Mouse (Mus musculus): ENCODE measurements at regions not wholly inside any gene's neighbourhood (a gene's known extent, or its start where the extent isn't known, plus 50 kb on each side); places are given as distances from the start of the nearest gene placed in this dataset.
A peak's percentile ranks its signal among the peaks of the same experiment; 100 is the strongest.

DNA sequence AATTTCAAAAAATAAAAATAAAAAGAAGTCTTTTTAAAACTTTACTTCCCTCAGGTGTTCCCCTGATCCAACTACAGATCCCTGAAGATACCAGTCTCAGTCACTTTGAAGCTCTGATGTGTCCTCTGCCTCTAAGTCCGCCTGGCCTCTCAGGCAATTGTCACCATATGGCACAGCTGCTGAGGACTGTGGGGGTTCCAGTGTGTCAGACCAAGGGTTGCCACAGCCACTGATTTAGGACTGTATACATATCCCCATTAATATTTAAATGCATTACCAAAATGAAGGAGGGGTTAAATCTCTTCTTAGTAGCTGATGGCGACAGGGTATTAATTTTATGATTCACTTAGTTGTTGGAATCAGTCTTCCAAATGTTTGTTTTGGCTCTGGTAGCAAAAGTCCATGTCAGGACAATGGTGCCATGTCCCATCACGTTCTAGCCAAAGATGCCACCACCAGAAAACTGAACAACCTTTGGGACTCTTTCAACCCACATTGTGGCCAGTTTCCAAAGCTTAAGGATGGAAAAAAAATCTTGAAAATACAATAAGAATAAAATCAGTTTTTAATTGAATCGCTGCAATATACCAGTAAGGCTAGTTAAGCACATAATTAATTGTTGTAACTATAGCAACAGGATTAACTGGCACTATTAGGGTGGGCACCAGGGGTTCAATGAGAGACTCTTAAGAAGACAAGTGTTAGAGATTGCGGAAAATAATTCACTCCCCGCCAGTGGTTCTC is 62.5 kb downstream of the Arrdc4 start:
- no peak for DNase-seq (ENCODE audit: low read depth)

DNA sequence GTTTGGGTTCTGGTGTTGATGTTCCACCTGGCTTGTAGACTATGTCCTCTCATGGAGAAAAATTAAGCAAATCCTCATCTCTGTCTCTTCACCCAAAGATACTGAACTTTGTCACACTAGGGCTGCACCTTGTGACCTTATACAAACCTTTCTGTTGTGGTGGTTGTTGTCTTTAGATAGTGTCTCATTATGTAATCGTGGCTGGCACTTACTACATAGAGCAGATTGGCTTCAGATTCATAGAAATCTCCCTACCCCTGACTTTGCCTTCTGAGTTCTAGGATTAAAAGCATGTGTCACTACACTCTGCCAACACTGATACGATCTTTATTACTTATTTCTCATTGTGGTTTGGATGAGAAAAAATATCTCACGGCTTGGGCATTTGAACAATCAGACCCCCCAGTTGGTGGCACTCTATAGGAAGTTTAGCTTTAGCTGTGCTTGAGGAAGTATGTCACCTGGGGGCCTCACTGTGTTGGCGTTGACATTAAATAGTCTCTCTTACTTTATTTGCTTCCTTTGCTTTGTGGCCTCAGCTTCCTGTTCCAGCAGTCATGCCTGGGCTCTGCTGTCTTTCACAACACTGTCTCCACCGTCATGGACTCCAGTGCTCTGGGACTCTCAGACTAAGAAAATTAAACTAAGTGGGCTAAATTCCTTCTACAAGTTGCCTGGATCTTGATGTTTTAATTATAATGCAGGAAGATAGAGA is 66.0 kb downstream of the Arrdc4 start:
- peak; percentile 11 for DNase-seq (ENCODE audit: low read depth)

DNA sequence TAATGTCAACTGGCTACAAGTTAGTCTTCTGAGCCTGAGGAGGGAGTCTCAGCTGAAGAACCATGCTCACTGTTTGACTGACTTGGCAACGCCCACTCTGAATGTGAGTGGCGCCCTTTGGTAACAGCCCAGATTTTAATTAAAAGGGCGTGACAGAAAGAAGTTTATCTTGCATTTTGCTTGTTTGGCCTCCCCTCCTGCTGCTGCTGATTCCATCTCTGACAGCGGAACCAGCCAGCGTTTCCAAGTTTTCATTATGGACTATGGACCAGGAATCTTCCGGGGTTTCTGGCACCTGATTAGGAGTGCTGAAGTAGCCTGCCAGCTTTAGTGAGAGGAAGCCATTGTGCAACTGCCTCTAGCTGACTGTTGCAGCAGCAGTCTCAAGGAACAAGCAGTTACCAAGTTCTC is 66.7 kb downstream of the Arrdc4 start:
- peak; percentile 49 for DNase-seq (ENCODE audit: low read depth)

DNA sequence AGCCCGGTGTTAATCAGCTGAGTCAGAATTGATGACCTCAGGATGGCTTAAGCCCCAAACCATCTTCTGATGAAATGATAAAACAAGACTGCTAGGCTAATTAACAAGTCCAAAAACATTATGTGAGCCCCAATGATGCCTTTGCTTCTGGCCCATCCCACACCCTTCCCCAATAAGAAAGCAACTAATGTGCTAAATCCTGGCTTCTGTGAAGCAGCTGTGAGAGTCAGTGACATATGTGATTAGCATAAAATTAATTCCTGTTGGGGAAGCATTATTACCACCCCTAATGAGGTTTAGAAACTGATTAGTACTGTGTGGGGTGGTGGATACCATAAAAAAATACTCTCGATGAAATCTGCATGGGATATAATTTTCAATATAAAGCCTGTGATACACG is 69.3 kb downstream of the Arrdc4 start:
- no peak for DNase-seq (ENCODE audit: low read depth)

DNA sequence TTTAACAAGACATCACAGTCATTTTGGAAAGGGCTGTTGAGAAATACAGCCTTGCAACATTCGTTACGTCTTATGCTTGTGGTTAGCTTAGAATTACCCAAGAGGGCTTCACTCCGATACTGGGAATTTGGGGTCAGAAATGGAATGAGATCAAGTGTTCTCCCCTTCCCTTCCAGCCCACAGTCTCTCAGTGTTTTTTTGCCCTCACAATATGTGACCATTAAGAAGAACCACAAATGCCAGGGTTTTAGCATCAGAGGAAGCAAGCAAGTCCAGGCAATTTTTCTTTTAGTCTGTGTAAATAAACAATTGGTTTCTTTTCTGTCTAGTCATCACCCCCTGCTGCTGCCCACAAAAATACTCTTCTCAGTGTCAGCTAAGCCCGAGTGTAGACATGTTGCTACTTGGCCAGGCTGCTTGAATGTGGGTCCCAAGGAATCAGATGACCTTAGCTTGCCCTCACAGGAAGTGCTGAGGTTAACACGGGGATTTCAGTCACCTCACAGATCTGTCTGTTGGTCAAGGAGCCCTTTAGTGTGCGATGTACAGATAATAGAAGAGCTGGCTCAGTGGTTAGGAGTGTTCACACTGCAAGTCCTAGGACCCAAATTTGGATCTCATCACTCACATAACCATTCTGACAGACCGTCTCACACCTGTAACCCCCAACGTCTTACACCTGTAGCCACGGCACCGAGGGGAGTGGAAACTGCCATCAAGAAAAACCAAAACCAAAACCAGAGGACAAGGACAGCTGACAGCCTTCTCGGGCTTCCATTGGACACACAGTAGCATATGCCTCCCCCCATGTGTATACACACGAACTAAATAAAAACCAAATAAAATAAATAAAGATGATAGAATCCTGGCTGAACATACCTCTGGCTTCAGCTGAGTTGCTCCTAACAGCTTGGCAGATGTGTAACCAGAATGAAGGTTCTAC is 81.0 kb downstream of the Arrdc4 start:
- peak; percentile 86 for DNase-seq (ENCODE audit: low read depth)

DNA sequence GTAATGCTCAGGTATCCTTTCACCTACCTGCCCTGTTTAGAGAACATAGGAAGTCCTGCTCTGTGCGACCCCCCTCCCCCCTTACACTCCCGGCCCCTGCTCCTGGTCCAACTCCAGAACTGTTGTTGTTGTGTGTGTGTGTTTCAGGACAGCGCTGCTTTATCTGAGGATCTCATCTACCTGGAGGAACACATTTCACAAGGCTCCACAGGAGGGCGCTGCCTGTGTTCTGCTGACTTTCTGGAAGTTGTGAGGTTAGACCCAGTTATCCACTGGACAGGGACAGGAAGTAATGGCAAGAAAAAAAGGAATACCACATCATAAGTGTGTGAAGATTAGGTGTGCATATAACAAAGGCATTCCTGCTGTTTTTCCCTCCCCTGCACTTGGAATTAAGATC is 81.8 kb downstream of the Arrdc4 start:
- peak; percentile 13 for DNase-seq (ENCODE audit: low read depth)

DNA sequence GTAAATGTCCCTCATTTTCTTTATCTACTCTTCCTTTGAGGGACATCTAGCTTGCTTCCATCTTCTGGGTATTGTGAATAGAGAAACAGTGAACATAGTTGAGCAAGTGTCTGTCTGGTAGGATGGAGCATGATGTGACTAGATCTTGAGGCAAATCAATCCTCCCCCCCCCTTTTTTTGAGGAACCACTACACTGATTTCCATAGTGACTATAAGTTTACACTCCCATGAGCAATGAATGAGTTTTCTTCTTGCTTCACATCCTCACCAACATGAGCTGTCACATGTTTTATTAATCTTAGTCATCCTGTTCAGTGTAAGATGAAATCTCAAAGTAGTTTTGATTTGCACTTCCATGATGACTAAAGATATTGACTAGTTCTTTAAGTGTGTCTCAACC is 92.7 kb downstream of the Arrdc4 start:
- DNase-seq (ENCODE audit: low read depth) = no peak

DNA sequence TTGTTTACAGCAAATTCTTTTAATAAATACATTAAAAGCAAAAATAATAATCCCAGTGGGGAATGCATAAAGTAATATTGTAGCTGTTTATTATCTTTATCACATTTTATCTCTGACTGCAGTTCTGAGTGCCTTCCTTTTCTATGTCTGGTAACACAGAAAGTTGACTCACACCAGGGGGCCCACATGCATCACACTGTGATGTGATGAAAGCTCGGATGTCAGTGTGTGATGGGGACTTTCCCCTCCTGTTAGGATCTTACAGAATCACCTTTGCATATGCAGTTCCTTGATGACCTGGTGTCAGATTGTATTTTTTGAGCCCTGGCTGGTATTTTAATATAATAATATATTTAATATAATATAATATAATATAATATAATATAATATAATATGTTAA is 95.5 kb downstream of the Arrdc4 start:
- DNase-seq (ENCODE audit: low read depth) = no peak

DNA sequence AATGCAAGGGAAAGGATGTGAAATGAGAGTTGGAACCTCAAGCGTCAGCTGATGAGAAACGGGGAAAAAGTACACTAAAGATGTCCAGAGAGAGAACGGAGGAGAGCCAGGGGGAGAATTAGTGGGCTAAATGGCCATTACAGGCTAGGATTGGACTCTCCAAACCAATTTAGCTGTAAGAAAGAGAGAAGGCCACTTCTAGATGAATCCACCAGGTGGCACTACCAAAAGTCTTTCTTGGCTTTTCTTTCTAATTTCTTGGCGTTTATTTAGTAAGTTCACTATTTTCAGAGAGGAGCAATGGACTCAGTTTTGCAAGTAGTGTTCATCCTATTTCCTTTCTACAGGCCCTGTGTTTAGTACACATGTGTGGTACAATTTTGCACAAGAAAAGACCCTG is 97.6 kb downstream of the Arrdc4 start:
- DNase-seq (ENCODE audit: low read depth) = peak; percentile 56

DNA sequence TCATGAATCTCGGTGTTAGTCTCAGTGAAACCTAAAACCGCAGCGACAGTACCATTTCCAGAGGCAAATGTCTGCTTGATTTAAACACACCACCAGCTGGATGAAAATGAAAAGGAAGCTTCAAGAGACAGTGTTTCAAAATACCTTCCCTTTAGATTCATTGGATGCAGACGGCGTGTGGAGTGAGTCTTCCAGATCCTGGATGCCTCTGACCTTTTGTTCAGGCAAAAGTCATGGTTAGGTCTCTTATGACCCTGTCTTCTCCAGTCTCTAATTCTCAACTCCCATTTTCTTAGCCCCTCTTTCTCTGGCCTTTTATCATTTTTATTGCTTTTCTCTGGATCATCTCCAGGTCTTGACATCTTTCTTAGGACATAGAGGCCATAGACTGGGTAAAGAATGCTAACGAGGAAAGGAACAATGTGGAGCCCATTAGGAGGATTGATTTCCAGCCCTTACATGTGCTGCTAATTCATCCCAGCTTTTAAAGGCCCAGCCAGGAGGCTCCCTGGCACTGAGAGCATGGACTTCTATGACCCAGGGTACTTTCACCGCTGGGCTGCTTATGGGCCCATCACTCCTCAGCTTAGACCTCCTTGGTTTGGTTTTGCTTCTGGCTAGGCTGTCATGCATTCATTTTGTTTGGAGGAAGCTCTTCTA is 111.4 kb downstream of the Arrdc4 start:
- DNase-seq (ENCODE audit: low read depth) = no peak

DNA sequence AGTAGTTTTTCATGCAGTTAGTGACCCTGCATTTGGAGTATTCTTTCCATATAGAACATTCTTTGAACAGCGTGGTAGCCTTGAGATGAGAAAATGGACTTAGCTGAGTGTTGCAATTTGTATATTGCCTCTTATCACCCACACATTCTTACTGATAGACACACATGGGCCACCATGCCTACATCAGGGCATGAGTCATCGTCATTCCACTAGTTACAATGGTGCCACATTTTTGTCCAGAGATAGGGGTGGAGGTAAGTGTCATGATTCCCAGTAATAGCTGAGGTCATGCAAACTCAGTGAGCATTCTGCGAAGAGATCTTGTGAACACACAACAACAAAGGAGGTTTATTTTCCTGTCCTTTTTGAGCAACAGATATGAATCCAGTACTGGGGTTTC is 128.0 kb downstream of the Arrdc4 start:
- DNase-seq (ENCODE audit: low read depth) = no peak

DNA sequence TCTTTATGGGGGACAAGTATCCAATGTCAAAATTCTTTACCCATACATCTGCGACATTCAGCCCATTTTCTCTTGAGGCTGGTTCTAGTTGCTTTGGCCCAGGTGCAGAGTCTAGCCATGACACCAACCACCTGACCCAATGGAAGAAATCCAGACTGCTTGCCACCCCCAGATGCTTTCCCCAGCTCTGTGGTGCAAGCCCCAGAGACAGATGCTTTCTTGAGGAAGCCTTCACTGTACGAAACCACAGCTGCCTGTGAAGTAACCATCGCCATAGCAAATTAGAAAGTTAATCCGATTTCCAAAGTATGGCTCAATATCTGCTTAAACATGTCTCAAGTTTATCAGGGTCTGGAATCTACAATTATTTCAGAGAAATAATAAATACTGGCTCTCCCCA is 138.5 kb downstream of the Arrdc4 start:
- DNase-seq (ENCODE audit: low read depth) = no peak

DNA sequence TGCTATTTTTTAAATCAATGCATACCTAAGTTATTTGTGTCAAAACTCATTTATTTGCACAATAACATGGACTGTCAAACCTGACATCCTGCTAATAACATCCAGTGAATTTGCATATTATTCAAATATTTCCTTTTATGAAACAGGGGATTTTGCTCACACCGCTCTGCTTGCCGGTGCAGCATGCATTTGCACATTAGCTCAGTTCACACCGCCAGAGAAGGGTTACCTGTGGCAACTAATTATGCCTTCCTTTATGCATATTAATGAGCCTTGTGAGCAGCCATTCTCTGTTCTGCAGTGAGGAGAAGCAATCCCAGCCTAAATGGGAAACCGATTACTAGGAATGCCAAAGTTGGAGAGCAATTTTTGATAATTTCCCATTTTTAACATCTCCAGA is 141.9 kb downstream of the Arrdc4 start:
- DNase-seq (ENCODE audit: low read depth) = no peak

DNA sequence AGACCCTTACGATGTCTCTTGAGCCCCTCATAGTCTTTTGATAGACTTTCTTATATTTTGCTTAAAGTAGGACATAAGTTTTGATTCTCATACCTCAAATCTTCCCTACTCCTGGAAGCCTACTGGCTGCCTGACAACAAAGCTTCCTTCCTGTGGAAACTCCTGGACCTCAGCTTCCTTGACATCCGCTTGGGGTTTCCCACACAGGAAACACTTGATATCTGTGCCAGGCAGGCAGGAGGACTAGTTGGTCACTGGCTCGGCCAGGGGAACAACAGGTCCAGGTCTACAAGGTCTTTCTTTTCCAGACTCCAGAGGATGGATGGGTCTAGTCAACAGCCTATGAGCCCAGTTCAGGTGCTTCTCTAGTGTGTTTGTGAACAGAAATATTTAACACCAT is 142.8 kb downstream of the Arrdc4 start:
- DNase-seq (ENCODE audit: low read depth) = no peak

DNA sequence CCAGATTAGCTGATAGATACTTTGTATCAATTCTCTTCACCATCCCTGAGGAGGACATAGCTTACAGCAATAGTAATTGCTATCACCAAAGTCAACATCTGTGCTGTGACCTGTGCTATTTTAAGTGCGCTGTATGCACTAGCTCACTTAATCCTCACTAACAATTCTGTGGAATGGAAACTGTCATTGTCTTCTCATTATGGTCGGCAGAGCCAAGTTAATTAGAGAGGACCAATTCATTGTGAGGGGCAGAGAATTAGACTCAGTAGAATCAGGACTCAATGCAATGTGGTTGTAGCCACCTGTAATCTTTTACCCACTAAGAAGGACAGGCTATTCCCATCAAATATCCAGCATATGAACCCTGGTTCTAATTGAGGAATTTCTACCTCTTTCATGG is 145.3 kb downstream of the Arrdc4 start:
- no peak for DNase-seq (ENCODE audit: low read depth)

DNA sequence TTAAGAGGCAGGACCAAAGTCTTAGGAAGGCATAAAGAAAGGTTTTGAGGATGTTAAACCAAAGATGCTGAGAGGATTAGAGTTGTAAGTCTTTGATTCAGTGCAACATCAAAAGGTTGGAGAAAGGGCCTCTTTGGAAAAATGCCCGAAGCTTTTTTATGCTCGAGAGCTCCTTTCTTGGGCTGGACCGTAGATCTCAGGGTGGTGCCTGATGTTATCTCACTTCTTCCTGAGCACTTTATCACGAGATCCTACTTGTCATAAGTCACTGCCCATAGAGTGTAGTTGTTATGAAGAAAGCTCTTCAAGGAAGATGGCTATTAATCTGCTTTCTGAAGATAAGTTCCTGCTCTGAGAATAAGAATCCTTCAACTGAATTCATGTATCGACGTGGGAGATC is 147.0 kb downstream of the Arrdc4 start:
- DNase-seq (ENCODE audit: low read depth) = no peak

DNA sequence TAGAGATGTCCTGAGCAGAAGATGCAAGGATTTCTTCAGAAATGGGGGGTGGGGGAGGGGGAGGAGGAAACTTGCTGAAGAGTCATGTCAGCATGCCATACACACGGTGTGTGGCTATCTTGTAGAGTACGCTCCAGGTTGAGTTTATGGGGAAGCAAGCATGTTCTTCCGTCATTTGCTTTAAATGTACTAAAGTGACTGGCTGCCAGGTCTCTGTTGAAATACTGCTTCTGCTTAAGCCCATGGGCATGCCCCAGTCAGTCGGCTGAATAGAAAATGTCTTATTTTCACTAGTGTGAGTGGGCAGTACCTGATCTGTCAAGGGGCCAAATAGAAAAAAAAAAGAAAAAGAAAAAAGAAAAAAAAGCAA is 155.0 kb downstream of the Arrdc4 start:
- no peak for DNase-seq (ENCODE audit: low read depth)

DNA sequence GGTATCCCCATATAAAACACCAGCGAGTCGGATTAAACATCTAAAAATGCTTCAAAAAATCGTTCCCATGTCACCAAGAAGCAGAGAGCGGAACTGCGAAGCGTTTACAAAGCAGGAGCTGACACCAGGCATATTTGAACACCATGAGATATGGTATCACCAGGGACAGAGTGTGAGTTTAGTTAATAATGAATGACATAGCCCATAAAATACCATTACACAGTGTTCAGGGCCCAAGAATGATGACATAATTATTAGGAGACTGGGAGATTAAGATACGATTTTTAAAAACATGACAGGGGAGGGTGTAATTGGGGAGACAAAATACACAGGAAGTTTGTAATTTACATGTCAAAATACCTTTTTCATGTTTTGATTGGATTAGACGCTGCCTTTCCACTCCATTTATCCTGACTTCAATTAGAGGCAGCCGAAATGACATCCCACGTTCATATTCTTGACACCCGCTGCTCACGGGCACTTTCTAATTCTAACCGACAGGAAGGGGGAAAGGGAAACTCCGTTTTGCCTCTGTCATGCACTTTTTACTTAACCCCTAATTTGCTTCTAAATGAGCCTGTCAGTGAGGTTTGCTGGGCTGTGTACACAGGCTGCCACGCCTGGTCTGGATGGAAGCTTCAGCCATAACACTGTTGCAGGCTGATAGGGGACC is 155.6 kb downstream of the Arrdc4 start:
- DNase-seq (ENCODE audit: low read depth) = no peak

DNA sequence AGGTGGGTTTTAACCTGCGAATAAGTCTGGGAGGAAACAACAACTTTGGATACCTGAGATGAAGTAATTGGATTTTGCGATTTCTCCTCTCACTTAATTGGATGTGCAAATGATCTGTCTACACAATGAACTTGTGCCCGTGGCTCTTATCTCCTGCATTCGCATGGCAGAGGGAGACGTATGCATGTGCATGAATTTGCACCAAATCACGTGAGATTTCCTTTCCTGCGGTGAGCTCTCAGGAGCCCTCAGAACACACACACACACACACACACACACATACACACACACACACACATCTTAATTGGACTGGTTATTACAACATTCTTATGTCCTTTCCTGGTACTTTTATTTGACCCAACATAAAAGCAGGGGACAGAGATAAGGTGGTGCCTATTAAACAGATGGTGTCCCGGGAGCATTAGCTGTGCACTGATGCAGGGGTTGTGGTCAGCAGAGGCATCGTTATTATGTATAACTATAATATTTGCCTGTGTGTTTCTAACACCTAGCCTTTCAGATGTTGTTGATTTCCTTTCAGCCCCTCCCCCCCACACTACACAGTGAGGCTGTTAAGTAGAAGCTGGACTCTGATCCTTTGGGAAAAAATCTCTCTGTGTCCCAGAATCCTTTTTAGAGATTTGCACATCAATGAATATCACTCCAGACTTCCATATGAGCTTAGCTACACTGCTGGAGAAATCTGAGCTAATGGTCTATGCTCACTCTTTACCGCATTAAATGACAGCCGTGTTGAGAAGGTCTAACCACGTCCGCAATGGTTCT is 166.3 kb downstream of the Arrdc4 start:
- DNase-seq (ENCODE audit: low read depth) = no peak

DNA sequence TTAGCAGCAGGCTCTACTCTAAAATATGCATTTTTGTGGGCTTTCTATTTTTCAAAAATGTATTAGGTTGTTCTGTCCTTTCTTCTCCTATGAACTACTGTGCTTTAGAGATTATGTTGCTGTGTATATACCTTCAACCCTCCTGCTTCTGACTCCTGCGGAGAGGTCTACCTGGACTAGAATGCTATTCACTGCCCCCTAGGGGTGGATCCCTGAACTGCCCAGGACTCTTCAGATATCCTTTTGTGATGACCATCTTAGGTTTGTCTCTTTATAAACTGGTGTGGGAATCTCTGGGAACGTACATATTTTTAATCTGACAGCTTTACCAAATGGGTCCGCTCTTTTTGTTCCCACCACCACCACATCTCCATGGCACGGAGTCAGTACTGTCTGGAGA is 168.4 kb downstream of the Arrdc4 start:
- peak; percentile 58 for DNase-seq (ENCODE audit: low read depth)

DNA sequence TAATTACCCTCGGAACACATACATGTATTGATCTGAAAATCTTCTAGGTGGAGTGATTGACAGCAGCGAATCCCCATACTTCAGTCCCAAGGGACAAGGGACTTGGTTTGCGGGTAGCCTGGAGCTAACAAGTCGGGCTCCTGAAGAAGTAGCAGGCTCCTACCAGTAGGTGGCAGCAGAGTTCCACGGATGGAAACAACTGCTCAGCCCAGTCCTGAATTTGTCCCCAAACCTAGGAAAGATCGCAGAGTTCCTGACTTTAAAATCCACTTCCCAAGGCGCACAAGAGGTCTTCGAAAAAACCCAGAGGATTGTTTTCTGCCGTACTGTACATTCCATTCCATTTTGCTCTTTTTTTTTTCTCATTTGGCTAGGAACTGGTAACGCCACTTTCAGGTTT is 169.4 kb downstream of the Arrdc4 start:
- peak; percentile 88 for DNase-seq (ENCODE audit: low read depth)

Measured in NIH3T3 (cell line).